Mouse (Mus musculus): ENCODE data around the gene Map1lc3b. TPM values are rescaled to one million over a fixed set of nuclear protein-coding genes. Genes with fewer than 3 reads are reported as not detected.

Map1lc3b gene
- polyA plus RNA-seq (2017; shearing (Covaris generic)) = 289 TPM

DNA sequence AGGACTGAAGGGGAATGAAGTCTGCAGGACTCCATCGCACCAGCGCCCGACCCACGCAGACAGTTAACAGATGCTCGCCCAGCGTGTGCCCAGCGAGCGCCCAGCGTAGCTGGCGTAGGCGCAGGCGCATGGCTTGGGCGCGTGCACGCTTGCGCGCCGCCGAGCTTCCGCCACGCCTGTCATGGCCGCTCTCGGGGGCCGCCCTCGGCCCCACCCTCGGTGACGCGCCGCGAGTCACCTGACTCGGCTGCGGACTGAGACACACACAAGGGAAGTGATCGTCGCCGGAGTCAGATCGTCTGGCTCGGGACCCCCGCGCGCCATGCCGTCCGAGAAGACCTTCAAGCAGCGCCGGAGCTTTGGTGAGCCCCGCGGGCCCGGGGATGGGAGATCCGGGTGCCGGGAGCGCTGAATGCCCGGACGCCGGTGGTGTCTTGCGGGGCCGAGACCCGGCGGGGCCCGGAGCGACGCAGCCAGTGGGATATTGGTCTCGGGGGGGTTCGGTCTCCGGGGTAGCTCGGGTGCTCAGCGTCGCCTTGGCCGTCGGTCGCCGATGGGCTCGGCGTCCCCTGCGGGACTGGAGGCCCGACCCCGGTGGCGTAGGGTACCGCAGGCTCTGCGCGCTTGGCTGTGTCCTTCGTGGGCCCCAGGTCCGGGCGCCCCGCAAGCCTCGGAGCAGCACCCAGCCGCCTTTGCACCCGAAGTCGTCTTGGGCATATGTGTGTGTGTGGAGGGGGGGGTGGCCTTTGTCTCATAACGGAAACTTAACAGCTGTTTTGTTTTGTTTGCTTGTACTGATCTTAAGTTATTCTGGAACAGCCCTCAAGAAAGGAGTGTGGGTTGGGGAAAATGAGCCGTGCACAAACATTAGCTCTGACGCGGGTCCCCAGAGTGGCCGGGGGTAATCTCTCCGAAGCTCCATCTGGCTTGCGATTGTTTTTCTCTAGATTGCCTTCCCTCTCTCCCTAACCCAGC lies at the start of gene Map1lc3b:
TSS of gene Map1lc3b (plus strand) at position 159 of the 975 bp plus-strand sequence.

DNA sequence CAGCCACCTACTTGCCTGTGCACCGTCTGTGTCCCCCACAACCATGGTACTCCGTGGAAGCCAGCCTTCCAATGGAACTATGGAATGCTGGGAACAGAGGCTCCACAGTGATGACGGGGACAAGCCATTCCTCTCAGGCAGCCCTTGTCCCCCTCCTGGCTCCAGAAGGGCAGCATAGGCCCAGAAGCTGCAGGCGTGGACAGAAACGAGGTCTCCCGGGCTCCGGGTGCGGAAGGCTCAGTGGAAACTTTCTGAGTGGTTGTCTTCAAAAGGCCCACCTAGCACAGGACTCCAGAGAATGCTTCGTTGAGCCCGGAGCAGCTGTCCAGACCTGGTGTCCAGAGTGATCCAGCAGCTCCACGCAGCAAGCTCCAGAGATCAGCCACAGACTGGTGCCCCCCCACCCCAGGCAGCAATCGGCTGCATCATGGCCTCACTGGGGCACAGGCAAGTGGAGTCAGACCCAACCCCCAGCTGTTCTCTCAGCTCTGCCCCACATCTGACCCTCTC lies 45.8 kb upstream of the Map1lc3b start, which contains the start of gene 1700018B08Rik:
TSS of gene 1700018B08Rik (minus strand) at position 45 of the 510 bp plus-strand sequence.

DNA sequence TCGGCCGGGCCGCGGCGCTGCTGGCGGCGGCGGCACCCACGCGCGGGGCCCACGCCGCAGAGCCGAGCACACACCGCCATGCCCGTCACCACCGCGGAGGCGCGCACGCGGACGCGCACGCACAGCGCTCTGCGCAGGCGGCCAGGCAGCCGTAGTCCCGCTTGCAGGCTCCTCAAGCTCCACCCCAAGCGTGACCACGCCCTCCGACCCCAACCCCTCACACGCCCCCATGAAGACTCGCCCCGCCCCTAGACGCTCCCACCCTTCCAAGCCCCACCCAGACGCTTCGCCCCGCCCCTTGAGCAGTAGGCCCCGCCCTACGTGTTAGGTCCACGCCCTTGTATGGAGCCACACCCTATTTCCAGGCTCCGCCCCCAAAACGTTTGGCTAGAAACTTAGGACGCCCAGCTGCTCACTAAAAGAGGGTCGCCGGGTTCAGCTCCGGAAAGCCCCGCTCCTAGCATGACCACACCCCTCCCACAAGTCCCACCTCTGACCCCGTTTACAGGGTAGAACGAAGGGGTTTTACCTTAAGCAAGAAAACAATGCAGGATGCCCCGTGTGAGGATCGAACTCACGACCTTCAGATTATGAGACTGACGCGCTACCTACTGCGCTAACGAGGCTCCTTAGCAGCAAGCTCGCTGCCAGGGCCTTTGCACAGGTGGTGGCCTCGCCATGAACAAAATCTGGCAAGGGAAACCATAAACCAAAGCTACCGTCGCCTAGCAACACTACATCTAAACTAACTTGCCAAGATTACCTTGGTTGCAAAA lies 11.3 kb upstream of the Map1lc3b start, which contains the start of gene Fbxo31:
TSS of gene Fbxo31 (minus strand) at position 131 of the 776 bp plus-strand sequence.

Other genes starting within 250 kb of the Map1lc3b start
- not detected for gene 1700018B08Rik, start 46.0 kb upstream of the Map1lc3b start, polyA plus RNA-seq (2017; shearing (Covaris generic))
- 40.4 TPM for gene Fbxo31, start 11.6 kb upstream of the Map1lc3b start, polyA plus RNA-seq (2017; shearing (Covaris generic))
- 0.07 TPM for gene Zcchc14, start 62.5 kb downstream of the Map1lc3b start, polyA plus RNA-seq (2017; shearing (Covaris generic))
- gene Jph3, start 139.3 kb downstream of the Map1lc3b start, polyA plus RNA-seq (2017; shearing (Covaris generic)) = 0.06 TPM
- gene Klhdc4, start 239.2 kb downstream of the Map1lc3b start, polyA plus RNA-seq (2017; shearing (Covaris generic)) = 41.2 TPM